Mouse (Mus musculus): ENCODE results near the gene Msrb2. TPM values are rescaled to one million over a fixed set of nuclear protein-coding genes. Genes with fewer than 3 reads are reported as not detected.

Msrb2 gene
- polyA plus RNA-seq, 1 experiment: 2.7 TPM

DNA sequence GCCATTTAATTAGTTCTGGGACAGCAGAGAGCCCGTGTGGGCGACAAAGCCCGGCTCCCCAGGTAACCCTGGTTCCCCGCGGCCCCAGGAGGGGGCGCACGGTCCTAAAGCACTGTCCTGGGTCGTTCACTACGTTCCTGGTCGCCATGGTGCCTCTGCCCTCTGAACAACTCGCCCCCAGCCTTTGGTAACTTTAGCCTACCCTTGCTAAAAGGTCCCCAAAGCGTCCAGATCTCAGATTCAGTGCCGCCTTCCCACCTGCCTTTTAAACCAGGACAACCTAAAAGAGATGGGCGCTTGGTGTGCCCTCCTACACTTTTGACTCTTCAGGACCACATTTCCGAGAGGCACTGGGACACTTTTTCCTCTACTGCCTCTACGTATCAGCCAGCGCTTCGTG, 59.9 kb downstream of the Msrb2 start:
- H3K79me2 ChIP-seq (ENCODE audit: control insufficient read depth, insufficient read depth): no peaks in the 10 kb centered on the region
- H3K79me3 ChIP-seq (ENCODE audit: low read depth): no peaks in the 10 kb centered on the region
- no peak overlapping the region for H3K4me3 ChIP-seq (ENCODE audit: insufficient read depth, poor library complexity, severe bottlenecking)
- no peak overlapping the region for H3ac ChIP-seq (ENCODE audit: control insufficient read depth, insufficient read length, low read depth)
- H3K27me3 ChIP-seq (ENCODE audit: control insufficient read depth, insufficient read depth, insufficient read length): peaks cover 9% of the 10 kb centered on the region
- TF ChIP-seq USF1 (IDR thresholded peaks at IDR 0.05; ENCODE audit: low read depth) (no peak), MYOG (IDR thresholded peaks at IDR 0.05; ENCODE audit: control insufficient read depth, extremely low read depth, insufficient read length) (no peak), CEBPB (IDR thresholded peaks at IDR 0.05; ENCODE audit: low read depth) (no peak), FOSL1 (IDR thresholded peaks at IDR 0.05; ENCODE audit: insufficient read depth, low read length, poor library complexity, severe bottlenecking) (no peak), CTCF (IDR thresholded peaks at IDR 0.05; ENCODE audit: control insufficient read depth, insufficient read depth, insufficient read length) (no peak), MYOD1 (IDR thresholded peaks at IDR 0.05; ENCODE audit: control insufficient read depth, insufficient read length, low read depth) (no peak), MAX (IDR thresholded peaks at IDR 0.05) (no peak)
- H3K36me3 ChIP-seq (ENCODE audit: control insufficient read depth, insufficient read depth): no peaks in the 10 kb centered on the region

DNA sequence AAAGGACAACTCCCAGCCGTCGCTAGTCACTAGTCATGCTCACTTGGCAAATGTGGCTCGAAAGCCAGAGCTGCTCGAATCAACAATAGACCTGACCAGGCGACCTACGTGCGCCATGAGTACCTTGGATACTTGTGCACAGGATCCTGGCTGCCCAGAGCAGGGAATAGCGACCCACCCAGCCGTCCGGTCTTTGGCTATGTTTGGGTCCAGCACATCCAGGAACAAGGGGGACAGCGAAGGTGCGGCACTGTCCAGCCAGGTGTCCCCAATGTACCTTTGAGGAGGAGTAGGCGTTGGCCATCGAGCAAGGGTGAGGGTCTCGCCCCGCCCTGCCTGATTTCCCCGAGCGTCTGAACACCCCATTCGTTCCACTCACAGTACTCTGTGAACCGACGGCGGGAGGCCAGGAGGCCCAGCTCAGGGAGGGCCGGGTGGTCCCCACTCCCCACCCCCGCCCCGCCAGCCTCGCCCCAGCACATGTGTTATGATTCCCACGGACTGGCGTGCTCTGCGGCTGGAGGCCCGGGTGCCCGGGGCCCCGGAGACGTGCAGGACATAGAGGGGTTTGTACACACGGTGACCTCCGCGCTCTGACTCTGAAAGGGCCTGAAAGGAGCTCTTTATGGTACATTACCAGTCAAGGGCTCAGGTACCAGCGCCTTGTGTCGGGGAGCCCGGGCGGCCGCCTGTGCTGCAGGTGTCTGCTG, 60.5 kb downstream of the Msrb2 start:
- Histone ChIP-seq H3K36me3 (ENCODE audit: control insufficient read depth, insufficient read depth) (no peaks in the 10 kb centered on the region), H3K4me3 (ENCODE audit: insufficient read depth, poor library complexity, severe bottlenecking) (no peak overlapping the region), H3K27me3 (ENCODE audit: control insufficient read depth, insufficient read depth, insufficient read length) (peaks cover 9% of the 10 kb centered on the region), H3ac (ENCODE audit: control insufficient read depth, insufficient read length, low read depth) (no peak overlapping the region), H3K79me3 (ENCODE audit: low read depth) (no peaks in the 10 kb centered on the region), H3K79me2 (ENCODE audit: control insufficient read depth, insufficient read depth) (no peaks in the 10 kb centered on the region)
- TF ChIP-seq USF1 (IDR thresholded peaks at IDR 0.05; ENCODE audit: low read depth): no peak
- TF ChIP-seq CEBPB (IDR thresholded peaks at IDR 0.05; ENCODE audit: low read depth): no peak
- TF ChIP-seq FOSL1 (IDR thresholded peaks at IDR 0.05; ENCODE audit: insufficient read depth, low read length, poor library complexity, severe bottlenecking): no peak
- TF ChIP-seq MYOD1 (IDR thresholded peaks at IDR 0.05; ENCODE audit: control insufficient read depth, insufficient read length, low read depth): no peak
- TF ChIP-seq MYOG (IDR thresholded peaks at IDR 0.05; ENCODE audit: control insufficient read depth, extremely low read depth, insufficient read length): no peak
- TF ChIP-seq MAX (IDR thresholded peaks at IDR 0.05): no peak
- TF ChIP-seq CTCF (IDR thresholded peaks at IDR 0.05; ENCODE audit: control insufficient read depth, insufficient read depth, insufficient read length): no peak

DNA sequence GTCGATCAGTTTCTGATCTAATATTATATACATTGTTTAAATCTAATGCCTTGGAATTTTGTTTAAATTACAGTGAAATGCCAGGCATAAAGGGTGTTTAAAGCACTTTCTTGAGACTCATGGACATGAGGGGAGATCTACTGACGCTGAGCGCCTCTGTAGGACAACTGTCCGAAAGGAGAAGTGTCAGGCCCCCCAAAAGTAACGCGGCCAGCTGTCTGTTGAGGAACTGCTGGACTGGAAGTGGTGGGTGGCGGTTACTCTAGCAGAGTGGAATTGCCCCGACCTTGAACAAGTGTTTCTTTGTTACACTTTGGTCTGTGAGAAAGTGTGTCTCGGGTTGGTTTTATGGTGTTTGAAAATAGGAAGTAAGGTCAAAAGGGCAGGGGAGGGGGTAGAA, 73.1 kb downstream of the Msrb2 start:
- H3K36me3 ChIP-seq (ENCODE audit: control insufficient read depth, insufficient read depth): no peaks in the 10 kb centered on the region
- no peaks in the 10 kb centered on the region for H3K79me3 ChIP-seq (ENCODE audit: low read depth)
- TF ChIP-seq CTCF (IDR thresholded peaks at IDR 0.05; ENCODE audit: control insufficient read depth, insufficient read depth, insufficient read length) (no peak), CEBPB (IDR thresholded peaks at IDR 0.05; ENCODE audit: low read depth) (no peak), MAX (IDR thresholded peaks at IDR 0.05) (no peak), MYOG (IDR thresholded peaks at IDR 0.05; ENCODE audit: control insufficient read depth, extremely low read depth, insufficient read length) (no peak), FOSL1 (IDR thresholded peaks at IDR 0.05; ENCODE audit: insufficient read depth, low read length, poor library complexity, severe bottlenecking) (no peak), MYOD1 (IDR thresholded peaks at IDR 0.05; ENCODE audit: control insufficient read depth, insufficient read length, low read depth) (no peak), USF1 (IDR thresholded peaks at IDR 0.05; ENCODE audit: low read depth) (no peak)
- H3K27me3 ChIP-seq (ENCODE audit: control insufficient read depth, insufficient read depth, insufficient read length): peaks cover 24% of the 10 kb centered on the region
- H3ac ChIP-seq (ENCODE audit: control insufficient read depth, insufficient read length, low read depth): no peak overlapping the region
- no peaks in the 10 kb centered on the region for H3K79me2 ChIP-seq (ENCODE audit: control insufficient read depth, insufficient read depth)
- H3K4me3 ChIP-seq (ENCODE audit: insufficient read depth, poor library complexity, severe bottlenecking): no peak overlapping the region

Other genes starting within 250 kb of the Msrb2 start
- gene Armc3, start 172.1 kb upstream of the Msrb2 start, polyA plus RNA-seq (2012; fragmentation: generic; extraction: Trizol): not detected
- gene Ptf1a, start 74.2 kb downstream of the Msrb2 start, polyA plus RNA-seq (2012; fragmentation: generic; extraction: Trizol): not detected
- not detected for gene 4921504E06Rik, start 182.5 kb downstream of the Msrb2 start, polyA plus RNA-seq (2012; fragmentation: generic; extraction: Trizol)

All from C2C12 (cell line).